Mouse (Mus musculus) liver, embryonic 14.5 days (tissue): ENCODE results near the gene Pde4a.

Experiments used
- CTCF ChIP-seq: IDR thresholded peaks from 2 replicates; pipeline ENCODE4 v1.5.1; 2016; ENCODE audit warnings: antibody characterized with exemption, low read depth, control low read depth
- EP300 ChIP-seq: IDR thresholded peaks from 2 replicates; pipeline ENCODE4 v1.6.1; 2016; ENCODE audit warnings: antibody characterized with exemption, low read depth

GRCm38 (mm10) chr9:21238004-21238732, 72.7 kb downstream of the Pde4a start:
- TF ChIP-seq CTCF, result no peak
- TF ChIP-seq EP300, result no peak
